Mouse (Mus musculus) ovary, postnatal 10 days (tissue): Measurements from ENCODE around the gene Sphk2.
A peak's percentile ranks its signal among the peaks of the same experiment; 100 is the strongest.
"Not testable (repeated sequence)": the region's sequence is repeated elsewhere in the genome, so short reads cannot be mapped to it uniquely, and the experiment has no call there.

Experiments
- DNase-seq: peaks from one replicate; pipeline ENCODE4 v3.0.0; 2022; ENCODE audit warnings: low spot score

The Sphk2 gene

GRCm38 (mm10) chr7:45693921-45694591, 23.7 kb downstream of the Sphk2 start, which contains the start of gene Sec1:
Gene Sec1, minus strand, starts transcription at chr7:45694402.
- DNase-seq: no peak

- no peak for DNase-seq
Observed at GRCm38 (mm10) chr7:45692364-45692763, 25.4 kb downstream of the Sphk2 start.

GRCm38 (mm10) chr7:45689800-45690199, 28.0 kb downstream of the Sphk2 start:
- no peak for DNase-seq

- DNase-seq: no peak
Observed at GRCm38 (mm10) chr7:45689099-45689498, 28.7 kb downstream of the Sphk2 start.

GRCm38 (mm10) chr7:45686841-45687240, 31.0 kb downstream of the Sphk2 start:
- no peak for DNase-seq

- DNase-seq: no peak
Observed at GRCm38 (mm10) chr7:45685811-45686210, 32.0 kb downstream of the Sphk2 start.

GRCm38 (mm10) chr7:45683396-45684050, 34.3 kb downstream of the Sphk2 start, which contains the start of gene Ntn5:
Gene Ntn5, plus strand, starts transcription at chr7:45684022.
- no peak for DNase-seq

GRCm38 (mm10) chr7:45682144-45683126, 35.4 kb downstream of the Sphk2 start:
- DNase-seq: peak; percentile 75

GRCm38 (mm10) chr7:45681046-45681736, 36.6 kb downstream of the Sphk2 start:
- DNase-seq: no peak

GRCm38 (mm10) chr7:45679966-45680621, 37.7 kb downstream of the Sphk2 start:
- DNase-seq: no peak

- DNase-seq: no peak
Observed at GRCm38 (mm10) chr7:45678513-45678912, 39.3 kb downstream of the Sphk2 start.

GRCm38 (mm10) chr7:45677627-45678295, 40.0 kb downstream of the Sphk2 start:
- DNase-seq: no peak

- DNase-seq: no peak
Observed at GRCm38 (mm10) chr7:45668921-45669320, 48.9 kb downstream of the Sphk2 start.

GRCm38 (mm10) chr7:45667761-45668160, 50.0 kb downstream of the Sphk2 start:
- DNase-seq: no peak

GRCm38 (mm10) chr7:45666161-45666560, 51.6 kb downstream of the Sphk2 start, which contains the start of gene Fut2:
Gene Fut2, minus strand, starts transcription at chr7:45666394.
- DNase-seq: no peak

- DNase-seq: no peak
Observed at GRCm38 (mm10) chr7:45665303-45666138, 52.3 kb downstream of the Sphk2 start.

- not testable (repeated sequence) for DNase-seq
Observed at GRCm38 (mm10) chr7:45661702-45662101, 56.1 kb downstream of the Sphk2 start.

GRCm38 (mm10) chr7:45660746-45661478, 56.9 kb downstream of the Sphk2 start:
- no peak for DNase-seq
